Mouse (Mus musculus) hindbrain, embryonic 11.5 days (tissue): Measurements from ENCODE around the gene Nek10. TPM values are rescaled to one million over a fixed set of nuclear protein-coding genes. Genes with fewer than 3 reads are reported as not detected.
"Not testable (repeated sequence)": the region's sequence is repeated elsewhere in the genome, so short reads cannot be mapped to it uniquely, and the experiment has no call there.

ENCODE experiments used
- ATAC-seq: fragments of 200-750 bp; cut with Nextera tagmentation; 2 replicates; pipeline ENCODE4 v1.8.0; 2017; ENCODE audit warnings: mild to moderate bottlenecking, moderate TSS enrichment, moderate library complexity; ENCODE audit not compliant: low FRiP score
- DNase-seq: peaks from one replicate; pipeline ENCODE4 v3.0.0-alpha.2; 2015; ENCODE audit warnings: low spot score
- H3K27ac ChIP-seq: fragments of 300-500 bp; sonication (generic); 2 replicates; pipeline ENCODE4 v1.5.1; 2014; ENCODE audit warnings: mild to moderate bottlenecking, low read depth, low read length
- H3K27me3 ChIP-seq: fragments of 300-500 bp; sonication (generic); 2 replicates; pipeline ENCODE4 v1.6.1; 2014; ENCODE audit warnings: mild to moderate bottlenecking, low read length, moderate library complexity, mixed read lengths; ENCODE audit not compliant: control insufficient read depth, insufficient read depth
- H3K36me3 ChIP-seq: fragments of 300-500 bp; sonication (generic); 2 replicates; pipeline ENCODE4 v1.6.1; 2014; ENCODE audit warnings: mild to moderate bottlenecking, low read length, moderate library complexity, mixed read lengths; ENCODE audit not compliant: control insufficient read depth, insufficient read depth
- H3K4me1 ChIP-seq: fragments of 300-500 bp; sonication (generic); replicated peaks from 2 replicates; pipeline ENCODE4 v1.6.1; 2014; ENCODE audit warnings: low read length, mixed read lengths; ENCODE audit not compliant: control insufficient read depth, insufficient read depth
- H3K4me2 ChIP-seq: fragments of 300-500 bp; sonication (generic); replicated peaks from 2 replicates; pipeline ENCODE4 v1.6.1; 2014; ENCODE audit warnings: mild to moderate bottlenecking, low read depth, low read length
- H3K4me3 ChIP-seq: fragments of 300-500 bp; sonication (generic); 2 replicates; pipeline ENCODE4 v1.5.1; 2014; ENCODE audit warnings: low read depth, low read length
- H3K9ac ChIP-seq: fragments of 300-500 bp; sonication (generic); 2 replicates; pipeline ENCODE4 v1.6.1; 2014; ENCODE audit warnings: low read depth, low read length
- H3K9me3 ChIP-seq: fragments of 300-500 bp; sonication (generic); 2 replicates; pipeline ENCODE4 v1.6.1; 2016; ENCODE audit warnings: low read length; ENCODE audit not compliant: control insufficient read depth
- WGBS: fragments of 180-500 bp; shearing (Covaris S2); extraction: QIAGEN DNeasy Blood & Tissue Kit; methylation state at CpG from one replicate; pipeline ENCODE4 v1.1.7; 2014; 5-methylcytosine and 5-hydroxymethylcytosine counted together
- polyA plus RNA-seq: library from polyadenylated mRNA; unstranded; fragments of >200 nt; fragmentation: Nextera tagmentation; extraction: Ambion mirVana; gene quantifications from 2 replicates; pipeline ENCODE4 v1.2.1, GENCODE M21; 2014

Nek10 gene
- polyA plus RNA-seq, 1 experiment from 2014 or later: 0.19 TPM

DNA sequence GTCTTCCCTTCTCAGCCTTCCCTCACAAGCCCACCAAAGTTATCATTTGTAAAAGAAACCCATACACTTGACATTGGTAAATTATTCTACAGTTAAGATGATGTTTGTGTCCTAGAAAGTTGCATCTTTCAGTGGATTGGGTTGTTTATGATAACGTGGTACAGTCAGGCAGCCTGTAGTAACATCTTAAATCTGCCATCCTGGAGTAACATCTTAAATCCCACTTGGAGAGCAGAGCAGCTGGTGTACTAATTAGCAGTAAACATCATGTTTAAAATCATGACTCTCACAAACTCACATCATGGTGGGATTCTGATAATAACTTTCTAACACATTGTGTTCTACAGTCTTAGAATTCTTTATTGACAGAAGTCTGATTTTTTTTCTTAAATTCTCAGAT is 148.6 kb downstream of the Nek10 start:
- 84% methylated on average over 1 of the region's 1 CpGs for WGBS
- no peaks in the 10 kb centered on the region for H3K36me3 ChIP-seq
- no peak for DNase-seq

DNA sequence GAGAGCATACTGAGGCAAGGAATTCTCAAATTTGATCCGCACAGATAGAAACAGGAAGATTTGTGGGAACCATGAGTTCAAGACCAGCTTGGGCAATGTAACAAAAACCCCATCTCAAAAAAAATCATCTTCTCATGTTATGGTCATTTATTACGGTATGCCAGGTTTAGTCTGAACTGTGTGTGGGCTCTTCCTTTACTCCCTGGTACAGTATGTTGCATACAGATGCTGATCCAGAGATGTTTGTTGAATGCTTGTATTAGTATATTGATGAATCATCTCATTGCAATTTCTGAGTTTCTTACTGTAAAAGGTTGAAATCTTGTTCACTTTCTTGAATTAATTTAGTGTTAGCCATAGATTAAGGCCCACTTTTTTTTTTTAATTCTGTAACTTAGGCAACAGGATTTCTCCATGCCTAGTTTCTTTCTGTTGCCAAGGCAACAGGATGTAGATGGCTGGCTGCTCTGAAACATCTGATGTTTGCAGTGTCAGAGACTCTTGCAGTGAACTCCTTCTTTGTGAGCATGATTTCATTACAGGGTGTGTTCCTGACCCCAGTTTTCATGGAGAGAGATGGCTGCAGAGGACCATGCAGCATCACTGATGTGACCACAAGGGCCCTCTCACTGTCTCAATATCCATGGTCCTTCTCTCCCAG is 156.7 kb downstream of the Nek10 start:
- DNase-seq (no peak), ATAC-seq (no peak)
- Histone ChIP-seq H3K4me1 (no peaks in the 10 kb centered on the region), H3K27ac (no peak overlapping the region), H3K9ac (no peak overlapping the region), H3K4me3 (no peak overlapping the region), H3K9me3 (no peaks in the 10 kb centered on the region), H3K27me3 (no peaks in the 10 kb centered on the region), H3K36me3 (no peaks in the 10 kb centered on the region), H3K4me2 (no peak overlapping the region)
- 91% methylated on average over 2 of the region's 2 CpGs for WGBS

More for the DNA sequence above, 148.6 kb downstream of the Nek10 start:
- ATAC-seq: no peak
- Histone ChIP-seq H3K4me3 (no peak overlapping the region), H3K27ac (no peak overlapping the region), H3K4me2 (no peak overlapping the region), H3K27me3 (no peaks in the 10 kb centered on the region), H3K4me1 (no peaks in the 10 kb centered on the region), H3K9ac (no peak overlapping the region), H3K9me3 (no peaks in the 10 kb centered on the region)

DNA sequence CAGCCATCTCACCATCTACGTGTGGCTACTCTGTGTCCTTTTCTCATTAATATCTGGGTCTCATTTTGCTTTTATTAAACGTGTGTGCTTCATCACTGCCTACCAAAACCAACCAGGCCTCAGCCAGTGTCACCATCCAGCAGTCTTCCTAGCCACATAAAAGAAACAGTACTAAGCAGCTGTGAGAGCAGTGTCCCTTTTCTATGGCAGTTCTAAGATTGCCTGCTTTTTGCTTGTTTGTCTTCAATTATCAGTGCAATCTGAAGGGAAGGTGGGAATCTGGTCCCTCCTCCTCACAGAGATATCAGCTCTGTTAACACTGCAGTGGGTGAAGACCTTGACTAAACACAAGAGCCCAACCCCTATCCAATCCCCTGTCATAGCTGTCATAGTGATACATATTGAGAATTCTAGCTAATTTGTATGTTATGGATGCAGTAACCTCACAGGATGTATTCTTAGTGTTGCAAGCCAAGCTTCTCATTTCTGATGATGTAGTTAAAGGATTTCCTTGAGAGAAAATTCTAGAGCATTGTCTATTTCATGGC is 157.3 kb downstream of the Nek10 start:
- Histone ChIP-seq H3K9ac (no peak overlapping the region), H3K4me2 (no peak overlapping the region), H3K4me1 (no peaks in the 10 kb centered on the region), H3K36me3 (no peaks in the 10 kb centered on the region), H3K27ac (no peak overlapping the region), H3K4me3 (no peak overlapping the region), H3K27me3 (no peaks in the 10 kb centered on the region), H3K9me3 (no peaks in the 10 kb centered on the region)
- ATAC-seq (no peak), DNase-seq (no peak)
- WGBS: 78% methylated on average over 2 of the region's 2 CpGs

DNA sequence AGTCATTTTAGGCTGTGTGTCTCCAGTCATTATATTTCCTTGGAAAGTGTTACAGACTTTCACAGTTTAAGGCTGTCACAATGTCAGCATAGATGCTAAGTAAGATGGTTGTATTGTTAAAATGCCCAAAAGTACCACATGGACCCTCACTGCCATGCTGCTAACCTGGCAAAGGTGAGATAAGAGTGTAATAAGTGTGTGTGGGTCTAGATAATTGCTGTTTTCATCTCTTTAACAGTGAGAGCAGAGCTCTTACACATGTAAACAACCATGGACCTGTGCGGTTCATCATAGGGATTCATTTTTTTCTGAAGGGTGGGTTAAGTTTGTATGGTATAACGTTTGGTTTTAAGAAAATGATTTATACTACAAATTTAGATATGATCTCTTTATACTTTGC is 167.4 kb downstream of the Nek10 start:
- H3K4me1 ChIP-seq: no peaks in the 10 kb centered on the region
- H3K4me3 ChIP-seq: no peak overlapping the region
- H3K4me2 ChIP-seq: no peak overlapping the region
- no peaks in the 10 kb centered on the region for H3K9me3 ChIP-seq
- H3K27ac ChIP-seq: no peak overlapping the region
- ATAC-seq: no peak
- no peaks in the 10 kb centered on the region for H3K27me3 ChIP-seq
- no peak overlapping the region for H3K9ac ChIP-seq
- 77% methylated on average over 2 of the region's 2 CpGs for WGBS
- no peaks in the 10 kb centered on the region for H3K36me3 ChIP-seq
- DNase-seq: no peak

DNA sequence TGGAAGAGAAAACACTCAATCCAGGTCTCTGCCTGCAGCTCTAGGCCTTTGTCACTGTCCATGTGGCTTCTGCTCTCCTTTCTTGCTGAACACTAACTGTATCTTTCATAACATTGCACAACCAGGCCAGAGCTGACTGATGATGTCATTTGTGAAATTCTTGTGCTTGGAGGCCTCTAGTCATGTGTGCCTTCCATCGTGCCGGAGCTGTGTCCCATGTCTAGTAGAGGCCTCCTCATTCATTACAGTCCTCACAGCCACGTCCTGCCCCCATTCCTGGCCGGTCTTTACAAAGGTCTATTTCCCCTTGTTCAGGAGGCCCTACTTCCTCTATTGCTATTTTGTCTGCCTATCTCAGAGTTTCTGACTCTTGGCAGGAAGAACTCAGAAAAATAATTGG is 167.8 kb downstream of the Nek10 start:
- Histone ChIP-seq H3K4me3 (no peak overlapping the region), H3K27me3 (no peaks in the 10 kb centered on the region), H3K4me2 (no peak overlapping the region), H3K9ac (no peak overlapping the region), H3K9me3 (no peaks in the 10 kb centered on the region), H3K27ac (no peak overlapping the region), H3K4me1 (no peaks in the 10 kb centered on the region), H3K36me3 (no peaks in the 10 kb centered on the region)
- ATAC-seq (no peak), DNase-seq (no peak)
- 82% methylated on average over 4 of the region's 4 CpGs for WGBS

DNA sequence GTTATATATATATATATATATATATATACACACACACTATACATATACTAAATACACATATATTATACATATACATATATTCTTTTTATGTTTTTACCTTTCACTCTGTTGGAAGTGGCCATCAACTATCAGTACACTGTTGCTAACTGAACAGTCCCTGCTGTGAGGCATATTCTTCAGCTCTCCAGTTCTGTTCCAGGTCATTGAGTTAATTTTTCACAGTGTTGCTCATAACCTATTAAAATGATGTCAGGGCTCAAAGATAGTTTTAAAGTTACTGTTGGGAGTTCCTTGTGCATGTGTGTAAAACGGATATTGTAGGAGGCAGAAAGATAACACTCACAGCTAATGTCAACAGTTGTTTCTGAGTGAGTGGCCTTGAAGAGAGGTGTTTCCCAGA is 170.9 kb downstream of the Nek10 start:
- H3K27ac ChIP-seq: no peak overlapping the region
- 75% methylated on average over 1 of the region's 1 CpGs for WGBS
- H3K9ac ChIP-seq: no peak overlapping the region
- no peaks in the 10 kb centered on the region for H3K9me3 ChIP-seq
- H3K36me3 ChIP-seq: no peaks in the 10 kb centered on the region
- no peaks in the 10 kb centered on the region for H3K27me3 ChIP-seq
- H3K4me1 ChIP-seq: no peaks in the 10 kb centered on the region
- H3K4me3 ChIP-seq: no peak overlapping the region
- no peak for DNase-seq
- ATAC-seq: no peak
- H3K4me2 ChIP-seq: no peak overlapping the region

DNA sequence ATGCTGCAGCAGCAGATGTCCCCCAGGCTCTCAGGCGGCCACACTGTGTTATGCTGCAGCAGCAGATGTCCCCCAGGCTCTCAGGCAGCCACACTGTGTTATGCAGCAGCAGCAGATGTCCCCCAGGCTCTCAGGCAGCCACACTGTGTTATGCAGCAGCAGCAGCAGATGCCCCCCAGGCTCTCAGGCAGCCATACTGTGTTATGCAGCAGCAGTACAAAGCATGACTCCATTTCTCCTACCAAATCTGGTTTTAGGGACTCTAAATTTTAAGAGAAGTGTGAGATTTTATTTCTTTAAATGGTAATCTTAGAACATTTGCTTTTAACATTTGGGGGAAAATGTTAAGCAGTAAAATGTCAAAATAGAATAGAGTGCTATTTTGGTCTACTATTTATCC is 180.9 kb downstream of the Nek10 start:
- ATAC-seq: not testable (repeated sequence)

DNA sequence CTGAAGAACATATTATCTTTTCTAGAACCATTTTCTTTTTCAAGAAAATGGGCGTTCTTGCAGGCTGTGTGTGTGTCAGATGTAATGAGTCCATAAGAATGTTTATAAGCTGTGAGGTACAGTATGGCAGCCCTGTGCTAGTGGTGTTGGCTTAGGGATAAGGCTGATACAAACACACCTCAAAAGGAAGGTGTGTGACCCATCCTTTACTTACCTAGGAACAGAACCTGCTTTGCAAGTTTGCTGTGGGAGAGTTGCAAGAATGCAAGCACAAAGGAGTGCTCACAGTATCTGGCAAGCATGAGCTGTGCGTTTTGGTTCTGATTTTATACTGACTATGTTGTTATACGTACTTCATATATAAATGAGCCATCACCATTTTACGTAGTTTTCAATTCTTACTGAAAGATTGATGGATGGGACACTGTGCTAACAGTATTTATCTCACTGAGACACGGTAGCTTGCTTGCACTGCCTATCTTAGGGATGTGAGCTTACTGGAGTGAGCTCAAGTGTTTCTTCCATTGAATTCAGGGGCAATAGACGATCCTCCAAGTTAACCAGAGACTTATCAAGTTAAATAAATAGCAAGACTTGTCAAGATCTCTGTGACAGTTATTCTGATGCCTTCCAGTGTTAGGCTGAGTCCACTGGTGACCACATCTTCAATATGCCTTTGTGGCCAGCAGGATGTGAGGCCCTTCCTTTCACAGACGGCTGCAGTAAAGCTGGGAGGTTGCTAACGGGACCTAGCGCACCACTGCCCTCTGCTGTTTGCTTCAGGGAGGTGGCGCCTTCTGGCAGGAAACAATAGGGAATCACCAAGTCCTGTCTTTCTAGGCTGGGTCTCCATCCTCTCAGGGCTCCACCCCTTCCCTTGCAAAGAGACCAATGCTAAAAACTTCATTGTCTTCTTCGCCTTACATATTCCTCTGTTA is 181.8 kb downstream of the Nek10 start:
- Histone ChIP-seq H3K4me2 (no peak overlapping the region), H3K9ac (no peak overlapping the region), H3K4me3 (no peak overlapping the region), H3K27me3 (no peaks in the 10 kb centered on the region), H3K9me3 (no peaks in the 10 kb centered on the region), H3K36me3 (no peaks in the 10 kb centered on the region), H3K27ac (no peak overlapping the region), H3K4me1 (no peaks in the 10 kb centered on the region)
- DNase-seq (peak; percentile 90), ATAC-seq (peak; percentile 90)
- WGBS: 45% methylated on average over 11 of the region's 11 CpGs

More for the DNA sequence above, 180.9 kb downstream of the Nek10 start:
- not testable (repeated sequence) for H3K9me3 ChIP-seq, H3K4me2 ChIP-seq, H3K27ac ChIP-seq, H3K36me3 ChIP-seq, H3K4me3 ChIP-seq, H3K4me1 ChIP-seq, DNase-seq, H3K27me3 ChIP-seq, H3K9ac ChIP-seq
- 0% methylated on average over 1 of the region's 1 CpGs for WGBS
